Mouse (Mus musculus): ENCODE measurements around the gene Fbxo6.

DNA sequence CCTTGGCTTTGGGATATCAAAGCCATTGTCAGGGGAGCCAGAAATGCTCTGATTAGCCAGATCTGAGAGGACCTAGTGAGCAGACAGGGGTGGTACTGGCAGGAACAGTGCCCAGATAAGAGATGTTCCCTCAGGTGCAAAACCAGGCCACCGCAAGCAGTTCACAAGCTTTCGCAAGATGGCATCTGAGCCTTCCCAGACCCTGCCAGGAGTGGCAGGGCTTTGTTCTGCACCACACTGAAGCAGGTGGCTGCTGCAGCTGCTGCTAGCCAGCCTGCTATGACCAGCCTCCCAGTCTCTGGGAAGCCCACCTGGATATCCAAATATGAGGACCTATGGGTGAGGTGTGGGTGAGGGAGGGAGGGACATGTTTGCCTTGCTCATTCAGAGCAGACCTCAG lies 54.0 kb downstream of the Fbxo6 start:
- TF ChIP-seq CTCF (IDR thresholded peaks at IDR 0.05; ENCODE audit: borderline replicate concordance, insufficient read depth, low read length) (no peak), POLR2A (IDR thresholded peaks at IDR 0.05; ENCODE audit: low read depth, low read length) (no peak)
